Mouse (Mus musculus) olfactory bulb, adult 2 months (tissue): Measurements from ENCODE around the gene Fndc3a.

Experiments used
- CTCF ChIP-seq: fragments of 200-500 bp; IDR thresholded peaks from 2 replicates; pipeline ENCODE4 v1.5.1; 2012; ENCODE audit warnings: low read depth, mild to moderate bottlenecking, low read length, moderate library complexity; ENCODE audit not compliant: insufficient read depth
- POLR2A ChIP-seq: fragments of 200-500 bp; IDR thresholded peaks from 2 replicates; pipeline ENCODE4 v1.6.1; 2012; ENCODE audit warnings: mild to moderate bottlenecking, low read depth, low read length, moderate library complexity; ENCODE audit not compliant: insufficient read depth

DNA sequence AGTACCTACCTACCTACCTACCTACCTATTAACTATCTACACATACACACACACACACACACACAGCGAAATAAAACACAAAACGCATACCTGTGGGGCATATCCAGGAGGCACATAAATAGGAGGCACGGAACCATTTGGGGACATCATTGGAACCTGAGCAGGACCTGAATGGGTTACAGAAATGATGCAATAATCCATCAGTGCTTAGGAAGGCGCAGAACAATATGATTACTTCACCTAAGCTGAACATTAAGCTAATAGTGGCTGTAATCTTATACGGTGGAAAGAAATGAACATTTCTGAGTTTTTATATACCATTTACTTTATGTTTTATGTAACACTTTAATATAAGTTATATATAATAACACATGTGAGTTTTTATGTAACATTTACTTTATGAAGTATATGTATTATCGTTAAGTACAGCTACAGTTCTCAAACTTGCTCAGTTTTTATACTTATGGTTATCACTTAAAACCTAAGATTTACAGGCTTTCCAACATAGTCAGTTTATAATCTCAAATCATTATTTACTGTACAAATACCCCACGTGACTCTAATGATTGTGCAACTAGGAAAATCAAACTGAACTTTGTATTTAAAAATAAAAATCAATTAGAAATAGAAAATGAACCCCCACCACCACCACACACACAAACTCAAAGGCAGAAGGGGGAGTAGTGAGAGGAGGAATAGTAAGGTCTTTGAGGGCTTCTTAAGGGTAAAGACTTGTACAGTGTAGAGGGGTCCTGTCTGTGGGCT lies 110.6 kb downstream of the Fndc3a start:
- TF ChIP-seq CTCF, result no peak
- no peak for TF ChIP-seq POLR2A
